Mouse (Mus musculus) liver, postnatal 0 days (tissue): Measurements from ENCODE around the gene Hivep3. TPM values are rescaled to one million over a fixed set of nuclear protein-coding genes. Genes with fewer than 3 reads are reported as not detected.

Source experiments
- ATAC-seq: fragments of 200-750 bp; cut with Nextera tagmentation; 2 replicates; pipeline ENCODE4 v1.8.0; 2017; ENCODE audit warnings: mild to moderate bottlenecking, moderate library complexity
- DNase-seq: peaks from one replicate; pipeline ENCODE4 v3.0.0-alpha.2; 2016
- H3K27ac ChIP-seq: fragments of 300-500 bp; sonication (generic); 2 replicates; pipeline ENCODE4 v1.5.1; 2014; ENCODE audit warnings: antibody characterized with exemption, moderate library complexity, mild to moderate bottlenecking, low read depth
- H3K27me3 ChIP-seq: fragments of 300-500 bp; sonication (generic); 2 replicates; pipeline ENCODE4 v1.6.1; 2014; ENCODE audit warnings: low read length, control low read depth, mixed read lengths; ENCODE audit not compliant: insufficient read depth
- H3K36me3 ChIP-seq: fragments of 300-500 bp; sonication (generic); replicated peaks from 2 replicates; pipeline ENCODE4 v1.6.1; 2014; ENCODE audit warnings: mild to moderate bottlenecking, control low read depth, low read length, moderate library complexity, mixed read lengths; ENCODE audit not compliant: insufficient read depth
- H3K4me1 ChIP-seq: fragments of 300-500 bp; sonication (generic); 2 replicates; pipeline ENCODE4 v1.6.1; 2014; ENCODE audit warnings: antibody characterized with exemption, mild to moderate bottlenecking, control low read depth; ENCODE audit not compliant: insufficient read depth
- H3K4me2 ChIP-seq: fragments of 300-500 bp; sonication (generic); 2 replicates; pipeline ENCODE4 v1.6.1; 2014; ENCODE audit warnings: low read depth, mild to moderate bottlenecking, low read length, moderate library complexity, mixed read lengths
- H3K4me3 ChIP-seq: fragments of 300-500 bp; sonication (generic); 2 replicates; pipeline ENCODE4 v1.5.1; 2014; ENCODE audit warnings: low read depth, low read length
- H3K9ac ChIP-seq: fragments of 300-500 bp; sonication (generic); replicated peaks from 2 replicates; pipeline ENCODE4 v1.6.1; 2014; ENCODE audit warnings: mild to moderate bottlenecking, moderate library complexity
- H3K9me3 ChIP-seq: fragments of 300-500 bp; sonication (generic); 2 replicates; pipeline ENCODE4 v1.6.1; 2016; ENCODE audit warnings: mild to moderate bottlenecking, control low read depth, low read length, mixed read lengths
- CTCF ChIP-seq: sonication (generic); IDR thresholded peaks from 2 replicates; pipeline ENCODE4 v1.5.1; 2016; ENCODE audit warnings: antibody characterized with exemption, low read depth
- EP300 ChIP-seq: IDR thresholded peaks from 2 replicates; pipeline ENCODE4 v1.6.1; 2016; ENCODE audit warnings: antibody characterized with exemption, low read depth, mild to moderate bottlenecking
- WGBS: fragments of 180-500 bp; shearing (Covaris S2); extraction: QIAGEN DNeasy Blood & Tissue Kit; methylation state at CpG from one replicate; pipeline ENCODE4 v1.1.7; 2014; ENCODE audit not compliant: insufficient replicate concordance; 5-methylcytosine and 5-hydroxymethylcytosine counted together
- polyA plus RNA-seq: library from polyadenylated mRNA; unstranded; fragments of >200 nt; fragmentation: Nextera tagmentation; extraction: Ambion mirVana; gene quantifications from 2 replicates; pipeline ENCODE4 v1.2.1, GENCODE M21; 2015

The Hivep3 gene
- polyA plus RNA-seq, 1 experiment from 2014 or later, result 3.8 TPM

DNA sequence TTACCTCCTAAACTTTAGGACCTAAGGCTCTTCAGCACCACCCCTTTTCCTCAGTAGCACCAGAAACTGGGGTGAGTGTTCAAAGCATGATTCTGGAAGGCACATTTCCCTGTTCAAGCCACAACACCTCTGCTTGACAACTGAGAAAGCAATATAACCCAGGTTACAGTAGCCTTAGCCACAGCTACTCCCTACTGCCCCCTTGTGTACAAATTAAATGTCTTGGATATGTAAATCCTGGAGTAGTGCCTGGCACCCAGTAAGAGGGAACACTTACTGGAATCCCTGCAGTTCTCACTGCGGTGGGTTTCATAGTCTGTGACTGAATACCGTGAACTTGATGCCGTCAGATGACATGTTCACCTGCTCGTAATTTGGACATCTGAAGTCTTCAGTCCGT is 75.7 kb downstream of the Hivep3 start:
- Histone ChIP-seq H3K4me3 (no peak overlapping the region), H3K9me3 (no peaks in the 10 kb centered on the region), H3K4me1 (0 out of 2 replicates have a peak, but pooled peaks cover 2% of the 10 kb centered on the region), H3K4me2 (no peak overlapping the region), H3K27ac (no peak overlapping the region), H3K36me3 (no peaks in the 10 kb centered on the region), H3K9ac (no peak overlapping the region), H3K27me3 (peaks cover 5% of the 10 kb centered on the region)
- ATAC-seq (no peak), DNase-seq (no peak)
- TF ChIP-seq CTCF, result peak; percentile 80
- no peak for TF ChIP-seq EP300
- 43% methylated on average over 5 of the region's 5 CpGs for WGBS

DNA sequence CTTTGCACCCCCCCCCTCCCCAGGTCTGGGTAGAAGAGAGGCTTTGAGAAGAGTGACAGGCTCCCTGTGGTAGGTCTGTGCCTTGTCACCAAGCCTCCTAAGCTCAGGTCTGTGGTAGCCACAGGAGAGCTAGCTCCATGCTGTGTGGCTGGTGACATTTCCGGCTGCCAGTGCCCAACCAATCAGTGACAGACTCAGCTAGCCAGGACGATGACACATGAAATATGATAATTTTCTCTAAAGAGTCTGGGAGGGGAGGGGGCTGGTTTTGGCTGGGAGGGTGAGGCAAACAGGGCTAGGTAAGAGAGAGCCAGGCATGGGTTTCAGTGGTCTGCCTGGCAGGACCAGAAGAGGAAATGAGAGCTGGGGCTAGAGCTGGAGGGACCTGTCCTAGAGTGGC is 79.2 kb downstream of the Hivep3 start:
- no peak overlapping the region for H3K27ac ChIP-seq
- TF ChIP-seq CTCF, result no peak
- TF ChIP-seq EP300, result no peak
- H3K36me3 ChIP-seq, result no peaks in the 10 kb centered on the region
- peaks cover 9% of the 10 kb centered on the region; the same call in 1 of the 2 replicates for H3K4me1 ChIP-seq
- ATAC-seq (peak; percentile 48; the same call in 1 of the 2 replicates), DNase-seq (peak; percentile 14)
- H3K4me2 ChIP-seq, result no peak overlapping the region
- H3K27me3 ChIP-seq, result peaks cover 15% of the 10 kb centered on the region
- H3K4me3 ChIP-seq, result no peak overlapping the region
- H3K9me3 ChIP-seq, result no peaks in the 10 kb centered on the region
- 10% methylated on average over 2 of the region's 2 CpGs for WGBS
- no peak overlapping the region for H3K9ac ChIP-seq

DNA sequence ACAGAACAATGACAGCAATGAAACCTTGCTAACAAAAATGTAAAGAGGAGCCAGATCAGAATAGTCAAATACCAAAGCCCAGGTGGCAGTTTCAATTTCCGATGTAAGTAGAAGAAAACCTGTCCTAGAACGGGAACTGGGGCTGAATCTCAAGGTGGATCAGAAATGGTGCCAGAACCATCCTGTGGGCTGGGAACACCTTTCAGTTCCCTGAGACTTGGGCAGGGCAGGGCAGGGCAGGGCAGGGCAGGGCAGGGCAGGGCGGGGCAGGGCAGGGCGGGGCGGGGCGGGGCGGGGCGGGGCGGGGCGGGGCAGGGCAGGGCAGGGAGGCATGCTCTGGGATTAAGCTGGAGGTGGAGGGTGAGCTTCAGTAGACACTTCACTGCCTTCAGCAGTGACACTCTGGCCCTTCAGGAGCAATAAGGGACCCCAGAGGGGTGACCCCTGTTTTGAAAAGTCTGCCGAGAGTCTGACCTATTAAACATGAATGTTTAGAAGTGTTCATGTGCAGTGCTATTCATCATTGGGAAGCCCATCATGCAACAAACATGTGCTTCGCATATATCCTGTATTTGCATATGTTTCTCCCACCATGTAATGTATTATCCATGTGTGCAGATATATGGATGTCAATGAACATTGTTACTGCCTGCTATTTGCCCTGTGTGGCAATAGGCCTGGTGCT is 80.1 kb downstream of the Hivep3 start:
- no peak for TF ChIP-seq EP300
- TF ChIP-seq CTCF, result no peak
- 34% methylated on average over 7 of the region's 12 CpGs for WGBS
- peak; percentile 60 for ATAC-seq
- Histone ChIP-seq H3K9ac (no peak overlapping the region), H3K27me3 (peaks cover 15% of the 10 kb centered on the region), H3K4me2 (no peak overlapping the region), H3K4me1 (peaks cover 9% of the 10 kb centered on the region; the same call in 1 of the 2 replicates), H3K36me3 (no peaks in the 10 kb centered on the region), H3K27ac (no peak overlapping the region), H3K4me3 (no peak overlapping the region), H3K9me3 (no peaks in the 10 kb centered on the region)
- no peak for DNase-seq

DNA sequence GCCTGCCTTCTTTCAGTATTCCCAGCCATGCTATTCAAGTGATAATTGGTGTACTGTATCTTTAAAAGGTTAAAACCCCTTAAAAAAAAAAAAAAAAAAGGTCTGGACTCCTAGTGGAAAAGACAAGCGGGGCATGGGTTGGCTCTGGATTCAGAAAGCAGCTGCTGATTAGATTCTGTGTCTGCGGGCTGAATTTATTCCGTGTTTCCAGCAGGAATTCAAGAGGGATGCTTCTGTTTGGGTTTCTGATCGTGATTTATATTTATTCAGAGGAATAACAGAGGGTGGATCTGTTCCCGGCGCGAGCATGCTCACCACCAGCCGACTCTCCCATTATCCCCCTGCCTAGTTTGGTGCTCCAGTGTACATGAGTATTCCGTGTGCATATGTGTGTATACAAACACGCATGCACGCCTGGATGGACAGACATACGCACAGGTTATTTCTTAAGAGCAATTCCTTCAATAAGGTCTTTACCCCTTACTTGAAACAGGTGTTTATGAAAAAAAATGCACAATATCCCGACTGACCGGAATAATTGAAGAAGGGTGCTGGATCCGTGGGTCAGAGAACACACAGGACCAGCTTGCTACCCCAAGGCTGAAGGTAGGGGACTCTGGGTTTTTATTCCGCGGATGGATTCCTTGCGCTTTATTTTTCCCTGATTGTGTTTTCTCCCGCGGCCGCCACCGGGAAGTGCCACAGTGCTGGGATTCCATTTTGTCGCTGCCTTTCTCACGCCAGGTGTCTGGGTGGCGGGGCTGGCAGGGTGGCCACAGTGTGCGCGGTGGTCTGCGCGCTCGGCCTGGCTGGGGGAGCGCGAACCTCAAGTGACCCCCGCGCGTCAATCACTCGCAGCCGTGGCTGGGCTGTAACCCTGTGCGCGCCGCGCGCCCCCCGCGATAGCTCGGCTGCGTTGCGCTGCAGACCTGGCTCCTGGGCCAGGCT is 80.9 kb downstream of the Hivep3 start:
- Histone ChIP-seq H3K9me3 (no peaks in the 10 kb centered on the region), H3K4me1 (peaks cover 9% of the 10 kb centered on the region; the same call in 1 of the 2 replicates), H3K4me2 (peak overlapping the region; percentile 77), H3K27ac (no peak overlapping the region), H3K27me3 (peaks cover 15% of the 10 kb centered on the region), H3K36me3 (no peaks in the 10 kb centered on the region), H3K4me3 (peak overlapping the region; percentile 43), H3K9ac (peak overlapping the region; percentile 16; the same call in 1 of the 2 replicates)
- WGBS, result 4% methylated on average over 45 of the region's 47 CpGs
- TF ChIP-seq EP300 (no peak), CTCF (no peak)
- ATAC-seq (no peak), DNase-seq (no peak)

DNA sequence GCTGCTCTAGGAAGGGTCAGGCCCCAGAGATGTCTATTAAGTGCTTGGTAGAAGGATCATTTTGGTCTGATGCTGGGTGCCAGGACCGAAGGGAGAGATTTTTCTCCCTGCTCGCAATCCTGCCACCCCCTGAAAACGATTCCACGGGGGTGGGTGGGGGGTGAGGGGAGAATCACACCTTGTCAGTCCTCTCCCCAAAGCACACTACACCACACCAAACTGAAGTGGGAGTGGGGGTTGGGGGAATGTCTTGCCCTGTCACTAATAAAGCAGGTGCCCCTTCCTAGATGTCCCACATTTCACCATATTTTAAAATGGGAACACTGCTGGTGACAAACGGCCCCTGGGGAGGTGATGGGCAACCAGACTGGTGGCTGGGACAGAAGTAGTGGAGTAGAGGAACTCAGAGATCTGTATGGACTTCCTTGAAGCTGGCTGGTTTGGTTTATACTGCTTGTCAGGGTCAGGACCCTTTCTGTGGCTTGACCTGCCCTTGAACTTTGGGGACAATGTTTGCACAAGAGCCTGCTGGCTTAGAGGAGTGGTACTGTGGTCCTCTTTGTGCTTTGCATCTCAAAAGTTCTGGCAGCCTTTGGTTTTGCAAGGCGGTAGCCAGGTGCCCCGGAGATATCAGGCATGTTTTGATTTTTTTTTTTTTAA is 81.7 kb downstream of the Hivep3 start:
- DNase-seq, result no peak
- Histone ChIP-seq H3K4me3 (peak overlapping the region; percentile 43), H3K27ac (no peak overlapping the region), H3K27me3 (peaks cover 15% of the 10 kb centered on the region), H3K36me3 (no peaks in the 10 kb centered on the region), H3K4me1 (peaks cover 9% of the 10 kb centered on the region; the same call in 1 of the 2 replicates), H3K9ac (0 out of 2 replicates have a peak overlapping the region, but pooled peaks have one; percentile 16), H3K9me3 (no peaks in the 10 kb centered on the region), H3K4me2 (peak overlapping the region; percentile 77)
- TF ChIP-seq EP300, result no peak
- no peak for TF ChIP-seq CTCF
- no peak for ATAC-seq
- 12% methylated on average over 7 of the region's 7 CpGs for WGBS

DNA sequence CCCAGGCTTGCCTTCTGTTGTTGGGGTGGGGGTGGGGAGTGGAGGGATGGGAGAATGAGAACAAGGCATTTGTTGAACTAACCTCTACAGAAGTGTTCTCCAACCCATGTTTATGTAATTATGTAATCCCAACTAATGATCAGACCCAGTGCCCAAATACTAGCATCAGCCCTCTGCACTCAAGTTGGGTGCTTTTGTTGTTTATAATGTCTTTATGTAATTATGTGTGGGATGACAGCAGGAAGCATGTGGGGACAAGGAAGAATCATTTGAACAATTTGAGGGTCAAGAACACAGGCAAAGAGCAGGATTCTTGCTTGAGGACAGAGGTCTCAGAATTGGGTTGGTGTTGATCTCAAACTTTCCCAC is 82.2 kb downstream of the Hivep3 start:
- Histone ChIP-seq H3K27ac (no peak overlapping the region), H3K4me1 (peaks cover 9% of the 10 kb centered on the region; the same call in 1 of the 2 replicates), H3K27me3 (peaks cover 15% of the 10 kb centered on the region), H3K9me3 (no peaks in the 10 kb centered on the region), H3K9ac (no peak overlapping the region), H3K36me3 (no peaks in the 10 kb centered on the region), H3K4me3 (no peak overlapping the region), H3K4me2 (no peak overlapping the region)
- no peak for DNase-seq
- no peak for ATAC-seq
- TF ChIP-seq CTCF, result no peak
- TF ChIP-seq EP300, result no peak
